Mouse (Mus musculus) myocyte (in vitro differentiated cells): ENCODE data around the gene Nr2f6. TPM values are rescaled to one million over a fixed set of nuclear protein-coding genes. Genes with fewer than 3 reads are reported as not detected.

ENCODE experiments used
- H3K27me3 ChIP-seq: one replicate; pipeline ENCODE4 v1.6.1; 2011; ENCODE audit not compliant: control insufficient read depth, insufficient read depth, insufficient read length
- H3K36me3 ChIP-seq: one replicate; pipeline ENCODE4 v1.6.1; 2011; ENCODE audit not compliant: control insufficient read depth, insufficient read depth
- H3K4me2 ChIP-seq: one replicate; pipeline ENCODE4 v1.6.1; 2011; ENCODE audit warnings: low read depth, control low read depth
- H3K4me3 ChIP-seq: one replicate; pipeline ENCODE4 v1.5.1; 2011; ENCODE audit warnings: mild to moderate bottlenecking, control low read depth, moderate library complexity
- H3K79me2 ChIP-seq: one replicate; pipeline ENCODE4 v1.6.1; 2011; ENCODE audit not compliant: control insufficient read depth, insufficient read depth
- H3ac ChIP-seq: one replicate; pipeline ENCODE4 v1.6.1; 2011; ENCODE audit not compliant: control insufficient read depth, insufficient read length
- CEBPB ChIP-seq: IDR thresholded peaks from 2 replicates; pipeline ENCODE4 v1.6.1; 2011; ENCODE audit warnings: mild to moderate bottlenecking, moderate library complexity; ENCODE audit not compliant: poor library complexity, insufficient read depth, severe bottlenecking
- E2F4 ChIP-seq: IDR thresholded peaks from one replicate; pipeline ENCODE4 v1.6.1; 2011; ENCODE audit warnings: mild to moderate bottlenecking, control low read depth, moderate library complexity; ENCODE audit not compliant: insufficient read depth
- MAX ChIP-seq: IDR thresholded peaks from one replicate; pipeline ENCODE4 v1.6.1; 2011; ENCODE audit warnings: low read depth, mild to moderate bottlenecking, control low read depth
- MYOD1 ChIP-seq, 3 experiments: IDR thresholded peaks; one replicate each; pipeline ENCODE4 v1.6.1; 2011; ENCODE audit warnings: control low read depth in 2 of 3, low read depth in 2 of 3, mild to moderate bottlenecking in 2 of 3, moderate library complexity in 1 of 3; ENCODE audit not compliant: insufficient read length in 2 of 3, control insufficient read depth in 1 of 3
- MYOG ChIP-seq, 3 experiments: IDR thresholded peaks; one replicate each; pipeline ENCODE4 v1.6.1; 2011; ENCODE audit warnings: control low read depth in 2 of 3, low read depth in 2 of 3, mild to moderate bottlenecking in 2 of 3; ENCODE audit not compliant: insufficient read length in 2 of 3, control insufficient read depth in 1 of 3, insufficient read depth in 1 of 3
- POLR2A ChIP-seq: IDR thresholded peaks from one replicate; pipeline ENCODE4 v1.6.1; 2011; ENCODE audit warnings: low read depth, mild to moderate bottlenecking, control low read depth, moderate library complexity; ENCODE audit not compliant: insufficient read length
- POLR2AphosphoS2 ChIP-seq: IDR thresholded peaks from one replicate; pipeline ENCODE4 v1.6.1; 2011; ENCODE audit warnings: low read depth, control low read depth; ENCODE audit not compliant: insufficient read length
- REST ChIP-seq: IDR thresholded peaks from one replicate; pipeline ENCODE4 v1.6.1; 2011; ENCODE audit warnings: mild to moderate bottlenecking, control low read depth, moderate library complexity; ENCODE audit not compliant: insufficient read depth, insufficient read length
- SRF ChIP-seq: IDR thresholded peaks from one replicate; pipeline ENCODE4 v1.6.1; 2011; ENCODE audit warnings: low read depth; ENCODE audit not compliant: control insufficient read depth, insufficient read length
- TCF12 ChIP-seq: IDR thresholded peaks from one replicate; pipeline ENCODE4 v1.6.1; 2011; ENCODE audit warnings: mild to moderate bottlenecking, control low read depth; ENCODE audit not compliant: poor library complexity, insufficient read depth, severe bottlenecking
- TCF3 ChIP-seq: IDR thresholded peaks from one replicate; pipeline ENCODE4 v1.6.1; 2011; ENCODE audit warnings: low read depth, control low read depth; ENCODE audit not compliant: insufficient read length
- USF1 ChIP-seq: IDR thresholded peaks from one replicate; pipeline ENCODE4 v1.6.1; 2011; ENCODE audit warnings: low read depth, mild to moderate bottlenecking, control low read depth, moderate library complexity
- polyA plus RNA-seq: library from polyadenylated mRNA; unstranded; fragments of >200 nt; fragmentation: generic; extraction: Trizol; gene quantifications from one replicate; pipeline ENCODE4 v1.2.1, GENCODE M21; 2012; ENCODE audit warnings: missing spikeins

Nr2f6 gene
- polyA plus RNA-seq, 1 experiment = 62.3 TPM

DNA sequence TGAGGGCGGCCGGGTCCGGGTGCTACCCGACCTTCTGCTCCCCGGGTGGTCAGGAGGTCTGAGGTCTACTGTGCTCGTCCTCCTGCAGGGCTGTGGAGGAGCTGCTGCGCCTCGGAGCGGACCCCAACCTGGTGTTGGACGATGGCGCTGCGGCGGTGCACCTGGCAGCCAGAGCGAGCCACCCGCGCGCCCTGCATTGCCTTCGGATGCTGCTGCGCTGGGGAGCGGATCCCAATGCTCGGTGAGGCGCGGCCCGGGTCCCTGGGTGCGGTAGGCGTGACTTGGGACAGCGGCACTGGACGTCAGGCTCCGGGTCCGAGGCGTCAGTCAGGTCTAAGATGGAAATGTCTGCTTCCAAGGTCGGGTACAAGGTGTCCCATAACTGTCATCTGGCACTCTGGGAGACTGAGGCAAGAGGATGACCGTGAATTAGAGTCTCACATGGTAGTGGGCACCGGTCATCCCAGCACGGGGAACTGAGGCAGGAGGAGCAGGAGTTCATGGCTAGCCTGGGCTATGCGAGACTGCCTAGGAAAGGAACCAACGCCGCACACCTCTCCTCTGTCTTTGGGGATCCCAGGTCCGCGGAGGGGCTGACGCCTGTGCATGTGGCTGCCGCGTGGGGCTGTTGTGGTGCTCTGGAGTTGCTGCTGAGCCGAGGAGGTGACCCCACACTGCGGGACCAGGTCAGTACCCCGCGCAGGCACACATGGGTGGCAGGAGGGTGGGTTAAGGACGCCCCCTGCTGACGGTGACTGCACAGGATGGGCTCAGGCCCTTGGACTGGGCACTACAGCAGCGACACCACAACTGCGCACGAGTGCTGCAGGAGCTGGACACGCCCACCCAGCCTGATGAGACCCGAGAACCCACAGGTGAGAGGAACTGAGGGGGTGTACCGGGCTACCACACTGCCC lies 24.6 kb upstream of the Nr2f6 start:
- Histone ChIP-seq H3K36me3 (peaks cover 5% of the 10 kb centered on the region), H3K4me3 (peak overlapping the region; percentile 50), H3K27me3 (no peaks in the 10 kb centered on the region), H3K4me2 (peak overlapping the region; percentile 84), H3ac (peak overlapping the region; percentile 4), H3K79me2 (no peaks in the 10 kb centered on the region)
- peak in 1 of 3 experiments; percentile 21 for TF ChIP-seq MYOD1 (IDR thresholded peaks at IDR 0.05; ENCODE audit: control insufficient read depth in 1 of 3, insufficient read length in 2 of 3, low read depth in 2 of 3)
- TF ChIP-seq MYOG (IDR thresholded peaks at IDR 0.05; ENCODE audit: control insufficient read depth in 1 of 3, insufficient read depth in 1 of 3, insufficient read length in 2 of 3, low read depth in 2 of 3) = peak in 1 of 3 experiments; percentile 35
- TF ChIP-seq USF1 = no peak
- peak; percentile 19 for TF ChIP-seq POLR2A
- TF ChIP-seq E2F4 = no peak
- TF ChIP-seq POLR2AphosphoS2 = peak; percentile 36

DNA sequence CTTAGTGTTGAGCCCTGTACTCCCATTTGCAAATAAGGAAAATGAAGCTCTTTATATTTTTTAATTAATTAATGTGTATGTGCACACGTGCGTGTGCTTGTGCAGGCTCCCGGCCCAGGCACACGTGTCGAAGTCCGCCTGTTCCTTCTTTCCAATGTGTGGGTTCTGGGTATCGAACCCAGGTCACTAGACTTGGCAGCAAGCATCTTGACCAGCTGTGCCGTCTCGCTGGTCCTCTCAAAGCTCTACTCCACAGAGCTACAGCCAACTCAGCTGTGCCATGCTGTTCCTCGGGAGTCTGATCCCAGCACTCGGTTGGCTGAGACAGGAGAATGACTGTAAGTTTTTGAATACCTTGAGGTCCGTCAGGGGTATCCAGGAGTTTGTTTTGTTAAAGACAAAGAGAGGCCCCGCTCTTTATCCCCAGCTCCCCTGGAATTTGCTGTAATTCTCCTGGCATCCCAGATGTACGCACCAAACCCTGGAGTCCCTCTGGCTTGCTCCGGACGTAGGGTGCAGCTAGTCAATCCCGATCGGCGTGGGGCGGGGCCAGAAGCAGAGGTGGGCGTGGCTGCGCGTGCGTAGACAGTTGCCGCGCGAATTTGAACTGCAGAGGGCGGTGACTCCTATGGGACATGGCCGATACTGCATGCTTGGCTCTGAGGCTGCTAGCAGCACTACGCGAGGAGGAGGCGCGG lies 23.8 kb upstream of the Nr2f6 start, which contains the start of gene Ankle1:
Gene Ankle1 (plus strand): TSS at position 610 of the 698 bp plus-strand sequence.
- Histone ChIP-seq H3K79me2 (no peaks in the 10 kb centered on the region), H3ac (peak within 1 kb of the TSS; percentile 4), H3K36me3 (peaks cover 5% of the 10 kb centered on the region), H3K4me3 (peak within 1 kb of the TSS; percentile 50), H3K27me3 (no peaks in the 10 kb centered on the region), H3K4me2 (peak within 1 kb of the TSS; percentile 84)
- TF ChIP-seq POLR2AphosphoS2 = peak; percentile 94
- peak; percentile 80 for TF ChIP-seq POLR2A
- TF ChIP-seq MYOG (IDR thresholded peaks at IDR 0.05; ENCODE audit: control insufficient read depth in 1 of 3, insufficient read depth in 1 of 3, insufficient read length in 2 of 3, low read depth in 2 of 3) = no peak
- TF ChIP-seq USF1 = no peak
- TF ChIP-seq E2F4 = peak; percentile 96
- peak in 1 of 3 experiments; percentile 9 for TF ChIP-seq MYOD1 (IDR thresholded peaks at IDR 0.05; ENCODE audit: control insufficient read depth in 1 of 3, insufficient read length in 2 of 3, low read depth in 2 of 3)

GRCm38 (mm10) chr8:71404951-71405351 lies 23.2 kb upstream of the Nr2f6 start:
- no peaks in the 10 kb centered on the region for H3K79me2 ChIP-seq
- peak overlapping the region; percentile 50 for H3K4me3 ChIP-seq
- no peak overlapping the region for H3ac ChIP-seq
- peak overlapping the region; percentile 84 for H3K4me2 ChIP-seq
- H3K36me3 ChIP-seq = peaks cover 5% of the 10 kb centered on the region
- H3K27me3 ChIP-seq = no peaks in the 10 kb centered on the region
- no peak for TF ChIP-seq MYOD1 (IDR thresholded peaks at IDR 0.05; ENCODE audit: control insufficient read depth in 1 of 3, insufficient read length in 2 of 3, low read depth in 2 of 3)
- no peak for TF ChIP-seq POLR2A
- peak; percentile 21 for TF ChIP-seq POLR2AphosphoS2
- no peak for TF ChIP-seq CEBPB
- no peak for TF ChIP-seq TCF12

DNA sequence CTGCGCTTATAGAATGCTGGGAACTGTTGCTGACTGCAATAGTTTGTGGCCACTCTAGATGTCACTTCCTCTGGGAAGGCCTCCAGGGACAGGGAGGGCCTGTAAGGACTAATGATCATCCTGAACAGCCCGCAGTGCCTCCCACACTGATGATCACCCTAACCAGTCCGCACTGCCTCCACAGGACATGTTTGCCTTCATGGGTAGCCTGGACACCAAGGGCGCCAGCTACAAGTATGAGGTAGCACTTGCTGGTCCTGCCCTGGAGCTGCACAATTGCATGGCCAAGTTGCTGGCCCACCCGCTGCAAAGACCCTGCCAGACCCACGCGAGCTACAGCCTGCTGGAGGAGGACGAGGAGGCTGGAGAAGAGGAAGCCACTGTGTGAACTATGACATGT lies 22.3 kb upstream of the Nr2f6 start:
- H3K27me3 ChIP-seq = no peaks in the 10 kb centered on the region
- no peaks in the 10 kb centered on the region for H3K79me2 ChIP-seq
- H3K4me3 ChIP-seq = no peak overlapping the region
- TF ChIP-seq MAX = no peak
- no peak for TF ChIP-seq CEBPB
- peak; percentile 52 for TF ChIP-seq POLR2AphosphoS2
- no peak for TF ChIP-seq POLR2A
- no peak for TF ChIP-seq REST
- no peak for TF ChIP-seq TCF3
- peaks cover 5% of the 10 kb centered on the region for H3K36me3 ChIP-seq
- H3K4me2 ChIP-seq = no peak overlapping the region
- no peak overlapping the region for H3ac ChIP-seq

DNA sequence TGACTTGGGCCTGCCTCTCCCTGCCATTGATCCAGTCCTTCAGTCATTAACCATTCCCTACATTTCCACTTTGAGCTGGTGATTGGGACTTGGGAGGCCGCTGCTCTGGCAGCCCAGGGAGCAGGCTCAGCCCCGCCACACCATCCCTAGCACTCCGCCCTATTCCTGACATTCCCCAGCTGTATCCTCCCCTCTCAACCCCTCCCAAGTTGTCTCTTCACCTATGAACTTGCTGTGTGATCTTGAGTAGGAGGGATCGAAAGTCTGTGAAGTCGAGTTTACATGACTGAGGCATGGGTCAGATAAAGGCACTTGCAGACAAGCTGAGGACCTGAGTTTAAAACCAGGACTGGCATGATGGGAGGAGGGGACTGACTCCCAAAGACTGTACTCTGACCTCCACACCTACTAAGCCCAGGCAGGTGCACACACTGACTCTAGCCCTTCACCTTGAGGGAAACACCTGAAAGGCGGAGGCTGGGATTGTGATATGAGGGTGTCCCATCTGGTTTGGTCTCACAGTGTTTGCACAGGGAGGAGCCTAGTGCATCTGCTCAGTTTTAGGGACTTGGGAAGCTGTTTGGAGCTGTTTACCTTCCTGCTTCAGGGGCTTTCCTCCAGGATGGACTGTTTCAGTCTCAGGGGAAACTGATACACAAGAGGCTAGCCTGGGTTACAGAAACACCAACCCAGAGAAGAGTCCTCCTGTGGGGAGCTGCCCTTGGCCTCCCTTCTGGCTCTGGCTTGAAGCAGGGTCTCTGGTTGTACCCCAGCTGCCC lies 21.5 kb upstream of the Nr2f6 start:
- TF ChIP-seq POLR2AphosphoS2 (peak; percentile 45), SRF (no peak)
- Histone ChIP-seq H3K79me2 (peaks cover 2% of the 10 kb centered on the region), H3K4me2 (no peak overlapping the region), H3K27me3 (no peaks in the 10 kb centered on the region), H3K36me3 (peaks cover 5% of the 10 kb centered on the region), H3ac (no peak overlapping the region), H3K4me3 (no peak overlapping the region)
